Mouse (Mus musculus): ENCODE data around the gene Treml2.

DNA sequence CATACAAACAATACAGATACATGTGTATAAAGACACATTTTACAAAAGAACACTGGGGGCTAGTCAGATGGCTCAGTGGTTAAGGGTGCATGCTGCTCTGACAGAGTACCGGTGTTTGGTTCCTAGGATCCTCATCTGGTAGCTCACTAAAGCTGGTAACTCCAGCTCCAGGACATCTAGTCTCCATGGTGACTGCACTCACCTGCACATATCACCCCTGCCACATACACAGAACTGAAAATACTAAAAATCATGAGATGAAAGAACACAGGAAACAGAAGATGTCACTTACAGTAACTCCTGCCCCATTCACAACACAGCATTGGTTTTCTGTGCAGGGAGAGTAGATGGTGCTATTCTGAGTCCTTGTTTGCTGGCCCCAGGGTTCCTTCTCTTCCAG is 19.4 kb downstream of the Treml2 start:
- TF ChIP-seq CTCF (IDR thresholded peaks at IDR 0.05; ENCODE audit: borderline replicate concordance, insufficient read depth, low read length) = no peak
- TF ChIP-seq POLR2A (IDR thresholded peaks at IDR 0.05; ENCODE audit: low read depth, low read length) = no peak

All from embryonic fibroblast, embryonic 13.5 days (primary cell).